Mouse (Mus musculus): ENCODE data around the gene Serf1.
"Not testable (repeated sequence)": the region's sequence is repeated elsewhere in the genome, so short reads cannot be mapped to it uniquely, and the experiment has no call there.

Gene Serf1

GRCm38 (mm10) chr13:100107652-100108472 is at the start of gene Serf1:
TSS of gene Serf1 (plus strand) at chr13:100108012.
- DNase-seq: peak; percentile 79

DNA sequence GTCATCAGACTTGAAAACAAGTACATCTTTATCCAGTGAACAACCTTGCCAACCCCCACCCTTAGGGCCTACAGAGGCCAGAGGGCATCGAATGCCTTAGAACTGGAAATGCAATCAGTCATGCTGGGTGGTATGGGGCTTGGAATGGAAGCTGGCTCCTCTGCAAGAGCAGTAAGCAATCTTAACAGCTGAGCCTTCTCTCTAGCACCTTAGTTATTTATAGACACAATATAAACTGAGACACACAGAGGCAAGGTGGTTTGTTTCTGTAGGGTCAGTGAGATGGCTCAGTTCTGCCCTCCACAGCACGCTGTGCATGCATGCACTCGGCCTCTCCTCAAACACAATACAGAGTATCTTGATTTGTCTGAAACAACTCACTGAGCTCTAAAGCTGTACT is 43.9 kb upstream of the Serf1 start:
- no peak for DNase-seq

DNA sequence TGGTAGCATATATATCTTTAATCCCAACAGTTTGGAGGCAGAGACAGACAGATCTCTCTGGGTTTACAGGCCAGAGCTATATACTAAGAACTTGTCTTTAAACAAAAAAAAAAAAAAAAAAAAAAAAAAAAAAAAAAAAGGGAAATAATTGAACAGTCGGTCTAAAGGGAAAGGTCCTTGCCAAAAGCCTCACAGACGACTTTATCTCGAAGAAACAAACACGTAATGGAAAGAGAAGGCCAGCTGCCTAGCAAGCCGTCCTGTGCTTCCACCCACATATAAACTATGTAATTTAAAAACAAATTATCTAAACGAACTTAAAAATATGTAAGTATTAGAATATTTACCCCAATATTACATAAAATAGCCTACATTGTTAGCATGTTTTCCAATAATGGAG is 40.0 kb upstream of the Serf1 start:
- no peak for DNase-seq

GRCm38 (mm10) chr13:100071473-100071872 is 36.3 kb upstream of the Serf1 start:
- DNase-seq: no peak

DNA sequence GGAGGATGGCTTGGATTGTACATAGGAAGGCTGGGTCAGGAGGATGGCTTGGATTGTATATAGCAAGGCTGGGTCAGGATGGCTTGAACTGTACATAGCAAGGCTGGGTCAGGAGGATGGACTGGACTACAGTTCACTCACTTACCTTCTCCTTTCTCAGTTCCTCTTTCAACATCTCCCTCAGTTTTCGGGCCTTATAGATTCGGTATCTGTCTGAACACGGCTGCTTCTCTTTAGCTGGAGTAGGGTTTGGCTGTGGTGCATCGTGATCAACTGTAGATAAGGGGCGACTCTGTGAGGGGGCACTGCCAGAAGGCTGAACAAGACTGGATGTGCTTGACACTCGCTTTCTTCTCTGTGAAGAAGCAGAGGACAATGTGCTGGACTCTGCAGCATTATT is 9.0 kb upstream of the Serf1 start:
- no peak for DNase-seq

DNA sequence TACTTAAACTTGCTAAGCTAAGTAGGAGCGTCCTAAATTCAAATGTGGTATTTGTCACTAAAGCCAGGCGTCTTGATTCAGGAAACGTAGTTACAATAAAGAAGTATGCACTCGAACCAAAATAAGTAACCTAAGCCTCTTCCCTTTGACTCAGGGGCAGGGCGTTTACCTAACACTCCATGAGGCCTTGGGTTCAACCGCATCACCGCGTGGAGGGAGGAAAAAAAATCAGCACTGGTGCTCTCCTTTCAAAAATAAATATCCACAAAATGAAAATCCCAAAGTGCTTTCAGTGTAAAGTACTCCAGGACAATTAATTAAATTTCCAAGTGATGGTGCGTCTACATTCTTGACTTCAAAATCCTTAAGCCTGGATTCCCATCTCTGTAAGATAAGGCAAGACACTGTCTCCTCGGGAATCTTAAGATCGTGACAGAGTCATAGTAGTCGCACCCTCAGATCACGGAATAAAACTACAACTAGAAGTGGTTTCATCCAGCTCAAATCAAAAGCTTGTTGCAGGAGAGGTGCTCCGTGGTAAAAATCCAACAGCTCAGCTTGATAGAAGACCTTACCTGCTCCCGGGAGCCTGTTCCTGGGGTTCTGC is 4.7 kb upstream of the Serf1 start:
- DNase-seq: peak; percentile 35

GRCm38 (mm10) chr13:100103748-100104254 is 4.0 kb upstream of the Serf1 start, which contains the start of gene Bdp1:
TSS of gene Bdp1 (minus strand) at chr13:100104070.
- DNase-seq: peak; percentile 92

DNA sequence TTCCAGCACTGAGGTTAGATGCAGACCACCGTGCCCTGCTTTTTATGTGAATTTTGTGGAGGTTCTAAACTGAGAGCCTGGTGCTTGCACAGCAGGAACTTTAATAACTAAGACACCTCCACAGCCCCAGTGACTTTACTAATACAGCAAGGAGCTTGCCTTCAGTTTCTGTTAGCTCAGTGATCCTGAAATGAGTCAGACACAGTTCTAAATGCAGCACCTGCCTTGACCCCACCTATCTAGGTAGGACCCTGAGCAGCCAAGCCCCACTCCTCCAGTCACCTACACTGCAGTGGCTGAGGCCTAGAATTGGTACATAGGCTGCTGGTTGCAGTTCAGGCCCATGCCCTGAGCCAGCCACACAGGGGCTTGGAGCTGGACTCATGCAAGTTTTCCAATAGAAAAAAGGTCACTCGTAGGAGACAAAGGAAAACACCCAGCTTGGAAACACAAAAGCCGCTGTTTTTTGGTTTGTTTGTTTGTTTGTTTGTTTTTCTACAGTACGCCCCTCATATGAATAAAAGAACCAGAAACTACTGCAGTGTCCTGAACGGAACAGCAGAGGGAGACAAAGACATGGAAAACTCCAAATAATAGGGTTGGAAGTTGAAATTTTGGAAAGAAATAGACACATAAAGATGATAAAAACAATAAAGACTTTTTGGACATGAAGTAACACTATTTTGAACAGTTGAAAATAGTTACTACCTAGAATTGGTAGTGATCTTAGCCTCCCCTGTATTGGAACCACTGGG is 4.6 kb downstream of the Serf1 start:
- no peak for DNase-seq

DNA sequence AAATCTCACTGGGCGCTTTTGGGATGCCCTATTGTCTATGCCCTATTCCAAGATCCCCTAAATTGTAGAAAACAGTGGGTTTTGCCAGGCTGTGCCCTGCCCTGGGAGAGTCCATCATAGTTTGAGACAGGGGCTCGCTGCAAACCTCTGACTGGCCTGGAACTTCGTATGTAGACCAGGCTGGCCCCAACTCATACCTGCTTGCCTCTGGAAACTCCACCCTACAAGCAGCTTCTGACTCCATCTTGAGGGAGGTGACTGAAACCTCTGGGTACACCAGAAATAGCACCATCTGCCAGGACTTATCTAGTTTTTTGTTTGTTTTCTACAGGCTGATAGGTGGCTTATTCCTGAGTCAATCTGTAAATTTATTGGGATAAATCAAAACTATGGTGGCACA is 16.2 kb downstream of the Serf1 start:
- no peak for DNase-seq

DNA sequence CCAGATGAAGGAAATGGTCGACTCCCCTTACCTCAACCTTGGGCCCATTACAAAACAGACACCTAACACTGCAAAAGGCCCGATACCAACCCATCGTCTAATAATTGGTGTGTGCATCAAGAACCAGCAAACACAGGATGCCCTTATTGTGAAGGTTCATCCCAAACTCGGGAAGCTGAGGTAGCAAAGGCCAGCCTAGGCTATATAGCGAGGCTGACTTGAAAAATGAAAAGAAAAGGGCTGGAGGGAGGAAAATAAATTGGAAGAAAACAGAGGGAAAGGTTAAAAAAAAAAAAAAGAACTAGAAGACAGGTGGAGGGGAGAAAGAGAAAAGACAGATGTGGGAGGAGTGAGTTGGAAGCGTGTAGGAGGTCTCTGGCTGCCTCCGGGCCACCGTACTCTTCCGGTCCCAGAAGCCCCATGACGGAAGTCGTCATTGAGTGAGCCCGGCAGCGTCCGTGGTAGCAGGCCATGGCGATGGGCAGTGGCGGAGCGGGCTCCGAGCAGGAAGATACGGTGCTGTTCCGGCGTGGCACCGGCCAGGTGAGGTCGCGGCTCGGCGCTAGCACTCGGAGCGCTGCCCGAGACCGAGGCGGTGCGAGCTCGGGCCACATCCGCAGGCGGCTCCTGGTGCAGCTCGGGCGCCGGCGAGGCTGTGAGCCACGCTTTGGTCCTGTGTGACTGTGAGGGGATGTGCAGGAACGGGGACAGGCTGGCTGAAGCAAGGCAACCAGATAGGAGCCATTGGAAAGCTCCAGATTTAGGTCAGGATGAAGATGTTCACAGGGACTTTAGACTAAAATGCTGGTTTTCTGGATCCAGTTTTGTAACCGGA is 16.8 kb downstream of the Serf1 start, which contains the start of gene Smn1:
Gene Smn1, plus strand, starts transcription at position 430 of the 835 bp plus-strand sequence.
- peak; percentile 94 for DNase-seq

- no peak for DNase-seq
Measured at GRCm38 (mm10) chr13:100125258-100125643, 17.4 kb downstream of the Serf1 start.

DNA sequence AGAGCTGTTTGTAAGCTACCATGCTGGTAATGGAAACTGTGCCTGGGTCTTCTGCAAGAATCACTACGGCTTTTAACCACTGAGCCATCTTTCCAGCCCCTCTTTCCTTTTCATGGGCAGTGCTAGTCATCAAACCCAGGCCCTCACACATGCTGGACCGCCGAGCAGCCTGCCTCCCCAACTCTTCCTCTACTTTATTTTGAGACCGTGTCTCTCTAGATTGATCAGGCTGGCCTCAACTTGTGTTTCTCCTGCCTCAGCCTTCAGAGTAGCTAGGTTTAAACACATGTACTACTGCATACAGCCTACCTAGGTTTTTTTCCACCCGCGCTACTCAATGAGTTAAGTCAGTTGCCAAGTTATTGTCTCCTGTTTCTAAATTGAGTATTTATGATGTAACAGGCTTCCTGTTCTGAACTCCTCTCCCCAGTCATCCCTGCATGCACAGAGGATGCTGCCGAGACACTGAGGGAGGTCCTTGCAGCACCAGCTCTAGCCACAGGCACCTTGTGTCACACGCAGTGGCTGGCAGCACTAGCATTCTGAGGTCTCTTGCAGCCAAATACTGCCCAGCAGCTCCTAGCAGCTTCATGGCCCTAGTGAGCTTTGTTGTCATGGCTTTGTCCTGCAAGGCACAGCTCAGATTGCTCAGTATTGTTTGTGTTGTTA is 34.0 kb downstream of the Serf1 start:
- no peak for DNase-seq

- DNase-seq: no peak
Measured at GRCm38 (mm10) chr13:100152659-100153058, 44.8 kb downstream of the Serf1 start.

DNA sequence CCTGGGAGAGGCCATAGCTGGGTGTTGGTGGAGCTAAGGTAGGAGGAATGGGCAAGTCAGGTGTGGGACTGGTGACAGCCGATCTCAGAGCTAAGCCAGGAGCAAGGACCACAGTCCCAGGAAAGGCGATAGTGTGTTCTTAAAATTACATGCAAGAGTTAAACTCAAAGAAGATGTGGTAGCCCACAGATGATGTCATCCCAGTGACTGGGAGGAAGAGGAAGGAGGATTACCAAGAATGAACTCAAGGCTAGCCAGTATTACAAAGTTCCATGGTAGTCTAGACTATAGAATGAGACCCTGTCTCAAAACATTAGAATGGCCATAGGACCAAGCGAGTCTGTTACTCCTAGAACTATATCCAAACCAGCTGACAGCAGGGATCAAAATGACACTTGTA is 48.8 kb downstream of the Serf1 start:
- no peak for DNase-seq

DNA sequence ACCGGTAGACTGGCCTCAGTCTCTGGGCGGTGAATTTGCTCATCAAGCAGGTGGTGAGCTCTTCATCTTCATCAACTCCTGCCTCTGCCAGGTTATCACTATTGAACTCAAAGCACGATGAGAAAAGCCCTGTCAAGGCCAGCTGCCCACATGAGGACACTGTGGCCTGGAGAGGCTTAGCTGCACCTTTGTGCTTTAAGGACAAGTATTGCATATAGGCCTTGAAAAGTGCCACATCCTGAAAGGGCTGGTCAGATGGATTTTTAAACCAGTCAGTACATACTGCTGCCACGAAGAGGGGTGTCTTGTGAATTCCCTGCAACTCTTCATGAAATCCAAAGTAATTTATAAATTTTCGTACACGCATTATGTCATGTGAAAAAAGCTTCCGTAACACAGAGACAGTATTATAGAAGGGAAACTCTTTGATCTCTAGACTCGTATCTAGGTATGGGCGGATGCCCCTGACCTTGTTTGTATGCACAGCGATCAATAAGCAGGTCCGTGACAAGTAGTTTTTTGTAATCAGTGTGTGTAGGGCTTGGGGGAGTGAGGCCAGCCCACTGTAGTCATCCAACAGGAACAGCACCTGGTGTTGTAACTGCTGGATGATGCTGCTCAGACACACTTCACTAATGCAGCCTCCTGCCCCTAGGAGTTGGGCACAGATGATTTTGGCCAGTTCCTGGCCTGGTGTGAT is 53.5 kb downstream of the Serf1 start:
- not testable (repeated sequence) for DNase-seq

DNA sequence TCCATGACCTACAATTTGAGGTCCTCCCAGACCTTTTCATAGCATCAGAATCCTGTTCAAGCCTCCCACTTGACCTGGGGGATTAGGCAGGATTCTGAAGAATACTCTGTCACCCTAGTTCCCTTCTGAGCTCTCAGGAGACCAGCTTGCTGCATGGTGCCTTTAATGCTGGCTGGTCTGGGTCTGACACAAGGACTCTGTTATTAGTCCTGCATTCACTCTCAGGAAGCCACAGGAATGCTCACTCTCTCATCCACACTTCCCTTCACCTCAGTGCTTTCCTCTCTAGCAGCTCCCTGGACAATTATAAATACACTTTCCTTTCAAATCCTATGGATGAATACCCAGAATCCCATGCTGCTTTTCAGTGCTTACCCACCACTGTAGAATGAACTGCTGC is 54.7 kb downstream of the Serf1 start:
- not testable (repeated sequence) for DNase-seq
